Mouse (Mus musculus): Measurements from ENCODE around the gene Chp2. TPM values are rescaled to one million over a fixed set of nuclear protein-coding genes. Genes with fewer than 3 reads are reported as not detected.

Gene Chp2
- polyA plus RNA-seq, 1 experiment from 2014 or later: 1.6 TPM

GRCm38 (mm10) chr7:122244584-122244983, 25.3 kb downstream of the Chp2 start:
- Histone ChIP-seq H3K4me1 (no peaks in the 10 kb centered on the region), H3K4me3 (no peak overlapping the region), H3K9me3 (no peaks in the 10 kb centered on the region), H3K27me3 (replicated peaks) (no peaks in the 10 kb centered on the region), H3K4me2 (no peak overlapping the region), H3K36me3 (replicated peaks) (no peaks in the 10 kb centered on the region), H3K27ac (no peak overlapping the region), H3K9ac (no peak overlapping the region)
- ATAC-seq (replicated peaks): no peak
- 58% methylated on average over 8 of the region's 8 CpGs for WGBS

GRCm38 (mm10) chr7:122245976-122246375, 26.7 kb downstream of the Chp2 start:
- no peak for ATAC-seq (replicated peaks)
- no peaks in the 10 kb centered on the region for H3K36me3 ChIP-seq (replicated peaks)
- no peaks in the 10 kb centered on the region for H3K4me1 ChIP-seq
- WGBS: 51% methylated on average over 5 of the region's 5 CpGs
- H3K9me3 ChIP-seq: no peaks in the 10 kb centered on the region
- H3K9ac ChIP-seq: no peak overlapping the region
- no peaks in the 10 kb centered on the region for H3K27me3 ChIP-seq (replicated peaks)
- H3K4me2 ChIP-seq: no peak overlapping the region
- no peak overlapping the region for H3K4me3 ChIP-seq
- no peak overlapping the region for H3K27ac ChIP-seq

- H3K27ac ChIP-seq: no peak overlapping the region
- H3K27me3 ChIP-seq (replicated peaks): no peaks in the 10 kb centered on the region
- H3K4me3 ChIP-seq: no peak overlapping the region
- H3K36me3 ChIP-seq (replicated peaks): no peaks in the 10 kb centered on the region
- WGBS: 78% methylated on average over 10 of the region's 10 CpGs
- H3K4me2 ChIP-seq: no peak overlapping the region
- no peak overlapping the region for H3K9ac ChIP-seq
- no peak for ATAC-seq (replicated peaks)
- no peaks in the 10 kb centered on the region for H3K9me3 ChIP-seq
- peaks cover 3% of the 10 kb centered on the region; the same call in 1 of the 2 replicates for H3K4me1 ChIP-seq
Observed at GRCm38 (mm10) chr7:122247254-122247864, 28.1 kb downstream of the Chp2 start.

- H3K9me3 ChIP-seq: no peaks in the 10 kb centered on the region
- no peak overlapping the region for H3K4me2 ChIP-seq
- peaks cover 3% of the 10 kb centered on the region; the same call in 1 of the 2 replicates for H3K4me1 ChIP-seq
- H3K9ac ChIP-seq: no peak overlapping the region
- WGBS: 90% methylated on average over 9 of the region's 9 CpGs
- no peak overlapping the region for H3K4me3 ChIP-seq
- no peak overlapping the region for H3K27ac ChIP-seq
- ATAC-seq (replicated peaks): no peak
- no peaks in the 10 kb centered on the region for H3K27me3 ChIP-seq (replicated peaks)
- no peaks in the 10 kb centered on the region for H3K36me3 ChIP-seq (replicated peaks)
Observed at GRCm38 (mm10) chr7:122249321-122249821, 30.1 kb downstream of the Chp2 start.

GRCm38 (mm10) chr7:122251197-122252011, 32.1 kb downstream of the Chp2 start:
- H3K9ac ChIP-seq: no peak overlapping the region
- H3K36me3 ChIP-seq (replicated peaks): no peaks in the 10 kb centered on the region
- H3K27me3 ChIP-seq (replicated peaks): no peaks in the 10 kb centered on the region
- H3K4me1 ChIP-seq: peaks cover 3% of the 10 kb centered on the region; the same call in 1 of the 2 replicates
- 0 out of 2 replicates have a peak, but pooled peaks have one; percentile 45 for ATAC-seq (replicated peaks)
- 28% methylated on average over 21 of the region's 21 CpGs for WGBS
- H3K27ac ChIP-seq: no peak overlapping the region
- no peak overlapping the region for H3K4me3 ChIP-seq
- H3K4me2 ChIP-seq: peak overlapping the region; percentile 31; the same call in 1 of the 2 replicates
- no peaks in the 10 kb centered on the region for H3K9me3 ChIP-seq

GRCm38 (mm10) chr7:122256722-122257121, 37.4 kb downstream of the Chp2 start:
- ATAC-seq (replicated peaks): no peak
- H3K9me3 ChIP-seq: no peaks in the 10 kb centered on the region
- 83% methylated on average over 7 of the region's 7 CpGs for WGBS
- H3K4me3 ChIP-seq: no peak overlapping the region
- H3K4me2 ChIP-seq: no peak overlapping the region
- peaks cover 1% of the 10 kb centered on the region; the same call in 1 of the 2 replicates for H3K4me1 ChIP-seq
- H3K27ac ChIP-seq: no peak overlapping the region
- H3K36me3 ChIP-seq (replicated peaks): no peaks in the 10 kb centered on the region
- H3K27me3 ChIP-seq (replicated peaks): no peaks in the 10 kb centered on the region
- H3K9ac ChIP-seq: no peak overlapping the region

DNA sequence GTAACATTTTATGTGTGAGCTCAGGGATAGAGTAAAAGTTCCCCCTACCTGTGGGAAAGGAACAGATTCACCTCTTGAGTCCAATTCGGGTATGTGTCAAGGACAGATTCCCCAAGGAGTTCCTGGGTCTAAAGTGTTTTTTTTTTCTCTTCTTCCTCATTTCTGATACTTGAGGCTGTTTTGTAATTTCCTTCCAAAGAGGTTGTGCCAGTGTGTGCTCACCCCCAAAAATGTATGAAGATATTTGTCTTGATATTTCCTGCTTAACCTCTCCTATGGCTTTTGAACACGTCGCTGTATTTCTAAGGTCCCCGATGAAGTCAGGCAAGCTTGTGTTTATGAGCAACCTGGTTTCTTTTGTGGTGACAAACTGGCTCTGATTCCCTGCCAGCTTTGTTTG, 39.2 kb downstream of the Chp2 start:
- no peaks in the 10 kb centered on the region for H3K36me3 ChIP-seq (replicated peaks)
- H3K9me3 ChIP-seq: no peaks in the 10 kb centered on the region
- H3K4me2 ChIP-seq: no peak overlapping the region
- no peak overlapping the region for H3K27ac ChIP-seq
- no peaks in the 10 kb centered on the region for H3K4me1 ChIP-seq
- no peak overlapping the region for H3K4me3 ChIP-seq
- no peaks in the 10 kb centered on the region for H3K27me3 ChIP-seq (replicated peaks)
- no peak overlapping the region for H3K9ac ChIP-seq
- no peak for ATAC-seq (replicated peaks)
- 84% methylated on average over 4 of the region's 4 CpGs for WGBS

DNA sequence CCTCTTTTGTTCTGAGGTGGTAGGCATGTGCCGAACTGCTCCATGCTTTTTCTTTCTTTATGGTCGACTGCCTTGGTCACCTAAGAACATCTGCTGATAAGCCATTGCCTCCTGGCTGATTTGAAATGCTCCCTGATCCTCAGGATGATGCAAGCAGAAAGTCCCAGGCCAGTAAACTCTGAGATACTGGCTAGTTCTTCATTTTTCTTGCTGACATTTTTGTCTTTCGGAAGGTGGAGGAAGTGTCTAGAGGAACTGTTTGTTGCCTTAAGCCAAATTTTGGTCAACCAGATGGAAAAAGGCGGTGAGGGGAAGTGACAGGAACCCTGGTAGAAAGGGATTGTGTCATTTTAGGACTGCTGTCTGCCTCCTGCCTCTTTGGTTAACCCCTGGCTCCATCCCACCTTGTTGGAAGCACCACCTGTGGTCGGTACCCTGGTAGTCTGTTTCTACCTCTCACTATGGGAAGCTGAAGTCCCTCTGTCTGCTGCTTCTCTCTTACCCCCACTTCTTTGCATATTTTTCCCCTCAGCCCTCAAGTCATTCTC, 40.8 kb downstream of the Chp2 start:
- Histone ChIP-seq H3K4me1 (no peaks in the 10 kb centered on the region), H3K27me3 (replicated peaks) (no peaks in the 10 kb centered on the region), H3K9ac (no peak overlapping the region), H3K9me3 (no peaks in the 10 kb centered on the region), H3K36me3 (replicated peaks) (no peaks in the 10 kb centered on the region), H3K4me2 (no peak overlapping the region), H3K27ac (no peak overlapping the region), H3K4me3 (no peak overlapping the region)
- 84% methylated on average over 5 of the region's 5 CpGs for WGBS
- no peak for ATAC-seq (replicated peaks)

- Histone ChIP-seq H3K9ac (no peak overlapping the region), H3K36me3 (replicated peaks) (no peaks in the 10 kb centered on the region), H3K4me3 (no peak overlapping the region), H3K27me3 (replicated peaks) (no peaks in the 10 kb centered on the region), H3K4me1 (no peaks in the 10 kb centered on the region), H3K27ac (no peak overlapping the region), H3K4me2 (no peak overlapping the region), H3K9me3 (no peaks in the 10 kb centered on the region)
- WGBS: 91% methylated on average over 4 of the region's 4 CpGs
- ATAC-seq (replicated peaks): no peak
Observed at GRCm38 (mm10) chr7:122268983-122269486, 49.7 kb downstream of the Chp2 start.

DNA sequence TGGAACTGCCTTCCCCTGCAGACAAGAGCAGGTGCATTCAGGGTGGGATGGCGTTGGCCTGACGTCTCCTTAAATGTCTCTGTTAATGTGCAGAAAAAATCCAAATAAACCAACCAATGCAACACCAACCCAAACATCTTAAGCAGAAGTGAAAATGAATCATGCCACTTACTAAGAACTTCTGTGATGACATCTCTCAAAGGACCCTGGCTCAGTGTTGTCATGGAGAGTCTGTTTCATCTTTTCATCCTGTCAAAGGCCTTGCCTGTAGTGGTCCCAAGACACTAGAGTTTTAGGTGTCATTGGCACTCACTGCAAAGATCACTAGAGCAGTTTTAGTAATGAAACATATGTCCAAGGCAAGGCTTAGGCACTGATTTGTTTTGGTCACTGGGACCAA, 53.0 kb downstream of the Chp2 start:
- no peak overlapping the region for H3K27ac ChIP-seq
- no peaks in the 10 kb centered on the region for H3K4me1 ChIP-seq
- no peak for ATAC-seq (replicated peaks)
- no peaks in the 10 kb centered on the region for H3K36me3 ChIP-seq (replicated peaks)
- WGBS: 84% methylated on average over 2 of the region's 2 CpGs
- no peak overlapping the region for H3K4me2 ChIP-seq
- H3K27me3 ChIP-seq (replicated peaks): no peaks in the 10 kb centered on the region
- H3K4me3 ChIP-seq: no peak overlapping the region
- no peak overlapping the region for H3K9ac ChIP-seq
- no peaks in the 10 kb centered on the region for H3K9me3 ChIP-seq
